Mouse (Mus musculus) layer of hippocampus, postnatal 14 days (tissue): ENCODE results near the gene Olfr1349. TPM values are rescaled to one million over a fixed set of nuclear protein-coding genes. Genes with fewer than 3 reads are reported as not detected.
"Not testable (repeated sequence)": the region's sequence is repeated elsewhere in the genome, so short reads cannot be mapped to it uniquely, and the experiment has no call there.

Experiments used
- DNase-seq, 2 experiments: peaks; one replicate each; pipeline ENCODE4 v3.0.0; 2021 to 2022; ENCODE audit warnings: low spot score in 2 of 2, mixed read lengths in 1 of 2
- long read RNA-seq, 2 experiments: library from polyadenylated mRNA; stranded (forward); transcript quantifications; one replicate each; pipeline ENCODE4 v2.0.0; 2021
- total RNA-seq, 2 experiments: library from RNA; stranded (reverse); gene quantifications; 2 replicates each; pipeline ENCODE4 v1.2.3; 2021

Gene Olfr1349
- not detected for total RNA-seq
- long read RNA-seq, experiment 1: 0 reads
- long read RNA-seq, experiment 2: 0 reads

DNA sequence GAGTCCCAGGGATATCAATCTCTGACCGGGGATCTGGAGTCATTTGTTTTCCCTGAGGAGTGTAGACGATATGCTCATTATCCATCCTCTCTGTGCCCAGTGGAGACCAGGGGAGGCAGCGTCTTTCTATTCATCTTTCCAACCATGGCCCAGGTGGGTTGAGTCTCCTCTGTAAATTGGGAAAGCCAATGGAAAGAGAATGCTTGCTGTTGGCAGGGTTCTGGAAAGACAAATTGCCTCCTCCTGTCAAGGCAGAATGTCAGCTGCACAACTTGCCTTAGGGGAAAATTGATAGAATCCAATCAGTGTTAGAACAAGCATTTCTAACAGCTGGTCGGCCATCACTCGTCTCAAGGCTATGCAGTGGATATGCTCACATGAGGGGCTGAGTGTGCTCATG lies at the start of gene Olfr1349:
Gene Olfr1349 (minus strand): TSS at position 101 of the 400 bp plus-strand sequence.
- no peak for DNase-seq

DNA sequence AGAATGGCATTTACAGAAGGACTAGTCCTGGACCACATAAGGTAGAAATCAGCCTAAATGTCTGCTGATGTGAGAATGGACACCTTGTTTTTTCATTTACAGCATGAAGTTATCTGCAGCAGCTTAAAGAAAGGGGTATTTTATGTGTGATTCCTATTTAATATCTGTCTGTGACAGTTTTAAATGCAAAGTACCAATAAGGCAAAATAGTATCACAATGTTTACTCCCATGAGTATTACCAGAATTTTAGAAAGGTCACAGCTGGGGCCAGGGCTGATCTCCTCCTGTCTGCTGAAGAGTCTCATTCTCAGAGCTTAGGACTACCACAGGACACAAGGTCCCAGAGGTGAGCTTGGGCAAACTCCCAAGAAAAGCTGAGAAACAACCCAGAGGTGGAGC lies 41.8 kb upstream of the Olfr1349 start, which contains the start of gene Olfr1350:
Gene Olfr1350 (plus strand): TSS at position 301 of the 400 bp plus-strand sequence.
- no peak for DNase-seq

DNA sequence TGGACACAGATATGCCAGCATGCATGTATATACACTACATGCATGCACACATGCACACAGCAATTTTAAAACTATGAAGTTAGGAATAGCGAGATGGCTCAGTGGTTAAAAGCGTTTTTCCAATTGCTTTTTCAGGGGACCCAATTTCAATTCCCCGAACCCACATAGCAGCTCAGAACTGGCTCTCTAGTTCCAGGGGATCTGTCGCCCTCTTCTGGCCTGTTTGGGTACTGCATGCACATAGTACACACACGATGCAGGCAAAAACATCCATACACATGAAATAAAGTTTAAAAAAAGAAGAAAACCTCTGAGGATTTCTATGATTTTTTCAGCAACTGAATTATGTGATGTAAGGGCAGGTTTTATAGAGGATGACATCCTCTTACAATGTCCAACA lies 3.4 kb upstream of the Olfr1349 start:
- peak; percentile 4 for DNase-seq

DNA sequence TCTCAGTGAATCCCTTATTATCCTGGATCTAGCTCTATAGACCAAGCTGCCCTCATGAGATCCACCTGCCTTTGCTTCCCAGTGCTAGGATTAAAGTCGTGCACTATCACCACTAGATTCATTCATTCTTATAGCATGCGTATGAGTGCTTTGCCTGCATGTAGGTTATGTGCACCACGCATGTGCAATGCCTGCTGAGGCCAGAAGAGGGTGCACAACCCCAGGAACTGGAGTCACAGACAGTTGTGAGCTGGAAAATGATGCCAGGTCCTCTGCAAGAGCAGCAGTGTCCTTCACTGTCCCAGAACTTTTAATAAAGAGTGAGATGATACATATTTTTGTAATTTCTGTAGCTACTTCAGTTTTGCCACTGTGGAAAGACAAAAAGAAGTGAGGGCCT lies 2.3 kb upstream of the Olfr1349 start:
- no peak for DNase-seq

DNA sequence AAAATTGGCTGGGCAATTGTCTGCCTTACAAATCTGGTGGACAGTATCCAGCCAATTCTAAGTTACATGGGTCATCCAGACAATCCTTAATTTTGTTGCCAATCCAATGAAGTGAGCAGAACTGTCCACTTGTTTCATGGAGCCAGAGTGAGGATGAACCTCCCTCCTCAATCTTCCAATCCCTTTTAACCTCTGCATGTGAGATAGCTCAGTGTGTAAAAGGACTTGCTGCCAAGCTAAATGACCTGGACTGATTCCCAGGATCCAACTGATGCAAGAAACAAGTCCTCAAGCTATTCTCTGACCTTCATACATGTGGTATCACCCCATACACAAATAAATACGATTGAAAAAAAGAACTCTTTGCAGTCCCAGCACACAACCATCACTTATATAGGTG lies 1.1 kb downstream of the Olfr1349 start:
- no peak for DNase-seq

DNA sequence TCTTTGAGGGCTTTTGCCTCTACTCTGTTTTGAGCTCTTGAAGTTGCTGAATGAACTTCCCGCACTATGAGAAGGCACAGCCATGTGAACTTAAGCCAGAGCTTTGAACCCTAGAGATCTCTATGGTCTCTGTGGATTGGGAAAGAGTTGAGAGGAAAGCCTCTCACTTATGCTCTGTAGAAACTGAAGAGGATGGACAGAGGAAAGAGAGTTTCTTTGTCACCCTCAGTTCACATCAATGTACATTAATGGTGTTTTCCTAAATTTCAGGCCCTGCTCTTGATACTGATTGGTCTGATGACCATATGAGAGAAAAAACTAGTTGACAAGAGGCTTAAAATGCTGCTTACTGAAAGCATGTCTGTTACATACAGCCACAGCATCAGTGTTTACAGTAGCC lies 14.1 kb downstream of the Olfr1349 start, which contains the start of gene Olfr1348:
Gene Olfr1348 (minus strand): TSS at position 101 of the 400 bp plus-strand sequence.
- no peak for DNase-seq

DNA sequence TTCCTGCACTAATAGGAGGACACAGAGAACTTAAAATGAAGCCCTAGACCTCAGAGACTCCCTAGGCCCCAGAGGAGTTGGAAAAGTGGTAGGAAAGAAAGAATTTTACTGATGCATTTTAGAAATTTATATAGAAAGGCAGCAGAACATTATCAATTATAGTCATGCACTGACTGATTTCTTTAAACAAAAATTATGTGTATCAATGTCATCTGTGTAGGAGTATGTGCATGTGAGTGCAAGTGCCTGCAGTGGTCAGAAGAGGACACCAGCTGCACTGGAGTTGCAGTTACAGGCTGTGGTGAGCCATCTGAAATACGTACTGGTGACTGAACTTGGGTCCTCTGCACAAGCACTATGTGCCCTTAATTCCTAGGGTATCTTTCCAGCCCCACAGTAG lies 23.1 kb downstream of the Olfr1349 start, which contains the start of gene Olfr1347:
Gene Olfr1347 (minus strand): TSS at position 101 of the 400 bp plus-strand sequence.
- DNase-seq: no peak

DNA sequence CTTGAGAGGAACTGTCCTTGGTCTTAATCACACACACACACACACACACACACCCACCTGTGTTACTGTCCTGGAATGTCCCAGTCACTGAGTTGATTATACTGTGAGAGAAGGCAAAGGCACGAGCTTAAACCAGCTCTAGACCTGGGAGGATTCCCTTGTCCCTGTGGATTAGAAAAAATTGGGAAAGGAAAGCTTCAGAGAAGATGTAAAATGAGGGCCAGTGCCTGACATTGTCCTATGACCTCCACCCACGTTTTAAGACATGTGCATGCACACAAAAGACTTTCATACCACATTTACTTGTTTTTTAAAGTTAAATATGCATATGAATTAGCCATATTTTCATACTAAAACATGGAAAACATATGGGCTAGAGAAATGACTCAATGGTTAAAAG lies 35.9 kb downstream of the Olfr1349 start, which contains the start of gene Olfr5:
Gene Olfr5 (minus strand): TSS at position 101 of the 400 bp plus-strand sequence.
- DNase-seq: no peak

DNA sequence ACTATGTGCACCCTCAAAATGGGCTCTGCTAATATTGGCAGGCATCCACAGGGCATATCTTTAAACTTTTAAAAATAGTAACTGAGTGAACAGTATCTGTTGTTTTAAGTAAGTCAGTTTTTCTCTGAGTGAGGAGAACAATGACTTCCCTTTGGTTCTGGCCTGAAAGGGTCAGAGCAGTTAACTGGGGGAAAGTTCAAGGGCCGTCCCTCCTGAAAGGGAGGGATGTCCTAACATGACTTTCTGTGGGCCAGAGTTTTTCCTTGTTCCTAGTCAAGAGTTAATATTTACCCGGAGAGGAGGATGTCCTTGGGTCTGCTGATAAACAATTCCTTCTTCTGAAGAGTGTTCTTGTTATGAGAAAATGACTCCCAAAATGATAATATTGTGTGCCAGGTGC lies 45.1 kb downstream of the Olfr1349 start:
- not testable (repeated sequence) for DNase-seq

DNA sequence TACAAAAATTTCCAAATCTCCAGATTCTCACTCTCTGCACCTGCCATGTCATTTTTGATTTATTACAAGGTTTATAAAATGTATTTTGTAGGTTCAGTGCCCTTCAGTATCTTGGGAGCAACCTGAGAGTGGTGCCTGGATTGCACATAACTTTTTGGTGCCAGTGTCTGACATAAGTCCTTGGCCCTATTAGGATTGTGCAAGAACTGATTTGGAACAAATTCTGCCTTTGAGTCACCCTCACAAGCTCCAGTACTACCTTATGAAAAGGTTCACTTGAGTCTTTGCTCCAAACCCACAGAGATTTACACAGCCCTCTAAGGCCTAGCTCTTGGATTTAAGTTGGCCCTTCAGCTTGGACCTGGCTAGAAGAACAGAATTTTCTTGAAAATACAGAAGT lies 55.8 kb downstream of the Olfr1349 start, which contains the start of gene Olfr1346:
Gene Olfr1346 (plus strand): TSS at position 151 of the 400 bp plus-strand sequence.
- no peak for DNase-seq

Other genes with a start within 250 kb of the Olfr1349 start
- gene Zfp667, start 236.4 kb downstream of the Olfr1349 start, total RNA-seq: 10 to 100 TPM; 13.7 to 13.8 TPM
- 10 to 100 TPM in 1 of 2 experiments, 1 to 10 TPM in 1; 9.8 to 10.9 TPM for gene Zfp583, start 191.7 kb downstream of the Olfr1349 start, total RNA-seq
- gene Gm3854, start 179.2 kb downstream of the Olfr1349 start, total RNA-seq: 1 to 10 TPM; 5.0 to 6.6 TPM
- gene Zfp78, start 159.7 kb downstream of the Olfr1349 start, total RNA-seq: 1 to 10 TPM; 4.1 to 5.9 TPM
- gene Zfp28, start 139.7 kb downstream of the Olfr1349 start, total RNA-seq: 1 to 10 TPM; 5.7 to 5.9 TPM
- gene Smim17, start 124.2 kb downstream of the Olfr1349 start, total RNA-seq: 10 to 100 TPM; 21.0 to 21.7 TPM
- under 1 TPM; 0.29 to 0.35 TPM for gene Gm20715, start 112.7 kb downstream of the Olfr1349 start, total RNA-seq
- gene Olfr1344, start 84.3 kb downstream of the Olfr1349 start, total RNA-seq: 1 to 10 TPM; 1.2 TPM
- under 1 TPM in 1 of 2 experiments, not detected in 1; 0.05 TPM for gene Olfr1336, start 66.8 kb downstream of the Olfr1349 start, total RNA-seq
- not detected for gene Olfr1346, start 55.8 kb downstream of the Olfr1349 start, total RNA-seq
- not detected for gene Olfr5, start 36.0 kb downstream of the Olfr1349 start, total RNA-seq
- not detected for gene Olfr1347, start 23.2 kb downstream of the Olfr1349 start, total RNA-seq
- not detected for gene Olfr1348, start 14.2 kb downstream of the Olfr1349 start, total RNA-seq
- gene Olfr1350, start 41.9 kb upstream of the Olfr1349 start, total RNA-seq: not detected
- 1 to 10 TPM; 5.6 to 6.8 TPM for gene Zim1, start 173.5 kb upstream of the Olfr1349 start, total RNA-seq
- 100 to 1,000 TPM; 164 to 197 TPM for gene Peg3, start 207.5 kb upstream of the Olfr1349 start, total RNA-seq
- 10 to 100 TPM; 33.7 to 37.1 TPM for gene Usp29, start 207.6 kb upstream of the Olfr1349 start, total RNA-seq